Mouse (Mus musculus) cerebellum, postnatal 36 days (tissue): Measurements from ENCODE around the gene Sntb2.
"Not testable (repeated sequence)": the region's sequence is repeated elsewhere in the genome, so short reads cannot be mapped to it uniquely, and the experiment has no call there.

Source experiments
- DNase-seq, 2 experiments: peaks; one replicate each; pipeline ENCODE4 v3.0.0; 2021 to 2022; ENCODE audit warnings: mixed read lengths in 2 of 2

The Sntb2 gene

DNA sequence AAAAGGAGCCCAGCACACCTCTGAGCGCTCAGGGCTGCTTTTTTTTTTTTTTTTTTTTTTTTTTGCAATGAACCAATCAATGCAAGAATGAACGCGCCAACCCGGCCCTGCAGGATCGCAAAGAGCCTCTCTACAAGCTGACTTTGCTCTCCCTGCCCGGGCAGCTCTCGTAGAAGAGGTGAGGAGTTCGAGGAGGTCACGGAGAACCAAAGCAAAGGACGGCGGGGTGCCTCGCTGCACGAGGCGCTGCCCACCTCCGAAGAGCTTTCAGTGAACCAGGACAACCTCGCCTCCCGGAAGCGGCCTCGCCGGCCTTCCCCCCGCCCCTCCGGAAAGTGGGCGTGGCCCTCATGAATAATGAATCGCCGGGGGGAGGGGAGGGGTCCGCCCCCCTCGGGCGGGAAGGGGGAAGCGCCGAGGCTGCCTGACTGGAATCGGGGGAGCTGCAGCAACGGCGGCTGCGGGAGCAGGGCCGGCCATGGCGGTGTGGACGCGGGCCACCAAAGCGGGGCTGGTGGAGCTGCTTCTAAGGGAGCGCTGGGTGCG is at the start of gene Sntb2:
Gene Sntb2, plus strand, starts transcription at position 427 of the 546 bp plus-strand sequence.
- DNase-seq = peak; percentile 91 to 93

DNA sequence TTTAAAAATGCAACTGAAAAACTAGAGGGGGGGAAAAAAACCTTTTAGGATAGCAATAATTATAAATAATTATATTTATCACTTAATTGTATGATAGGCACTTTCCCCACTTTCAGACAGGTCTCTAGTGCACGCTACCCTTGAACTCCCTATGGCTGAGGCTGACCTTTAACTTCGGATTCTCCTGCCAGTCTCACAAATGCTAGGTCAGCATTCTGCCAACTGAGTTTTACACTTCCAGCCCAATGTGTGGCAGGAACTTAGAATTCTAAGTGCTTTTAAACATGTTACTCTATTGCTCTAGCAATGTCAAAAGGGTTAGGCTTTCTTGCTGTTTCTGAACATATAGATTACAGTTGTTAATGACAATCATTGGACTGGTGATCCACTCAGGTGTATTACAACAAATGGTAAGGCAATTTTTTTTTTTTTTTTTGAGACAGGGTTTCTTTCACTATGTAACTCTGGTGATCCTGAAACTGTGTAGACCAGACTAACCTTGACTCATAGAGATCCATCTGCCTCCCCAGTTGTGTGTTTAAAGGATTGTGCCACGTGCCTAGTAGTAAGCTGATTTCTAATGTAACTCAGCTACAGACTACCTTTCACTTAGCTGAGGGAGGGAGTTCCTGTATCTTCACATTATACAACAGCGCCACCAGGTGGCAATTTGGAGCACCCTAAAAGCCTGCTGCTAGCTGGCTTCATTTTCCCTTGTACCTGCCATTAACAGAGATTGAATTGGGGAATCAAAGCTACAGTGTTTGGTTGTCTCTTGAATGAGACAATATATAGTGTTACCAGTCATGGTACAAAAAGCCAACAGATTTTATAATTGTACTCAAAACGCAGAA is 48.0 kb upstream of the Sntb2 start:
- peak; percentile 79 to 84 for DNase-seq

DNA sequence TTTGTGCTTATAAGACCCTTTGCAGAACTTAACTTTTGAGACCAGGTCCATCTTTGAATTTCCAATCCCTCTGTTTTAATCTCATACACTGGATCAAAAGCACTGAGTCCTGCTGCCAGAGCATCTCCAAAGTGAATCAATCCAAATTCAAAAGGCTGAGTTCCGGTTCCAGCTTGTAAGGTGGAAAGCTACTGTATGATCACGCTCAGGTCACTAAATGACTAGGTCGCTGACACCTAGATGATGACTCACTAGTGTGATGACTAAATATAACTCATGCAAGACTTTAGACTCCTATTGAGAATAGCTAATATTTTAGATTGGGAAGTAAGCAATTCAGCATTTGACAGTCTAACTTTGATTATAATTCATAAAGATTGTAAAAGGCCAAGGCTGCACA is 46.7 kb upstream of the Sntb2 start:
- DNase-seq = no peak

DNA sequence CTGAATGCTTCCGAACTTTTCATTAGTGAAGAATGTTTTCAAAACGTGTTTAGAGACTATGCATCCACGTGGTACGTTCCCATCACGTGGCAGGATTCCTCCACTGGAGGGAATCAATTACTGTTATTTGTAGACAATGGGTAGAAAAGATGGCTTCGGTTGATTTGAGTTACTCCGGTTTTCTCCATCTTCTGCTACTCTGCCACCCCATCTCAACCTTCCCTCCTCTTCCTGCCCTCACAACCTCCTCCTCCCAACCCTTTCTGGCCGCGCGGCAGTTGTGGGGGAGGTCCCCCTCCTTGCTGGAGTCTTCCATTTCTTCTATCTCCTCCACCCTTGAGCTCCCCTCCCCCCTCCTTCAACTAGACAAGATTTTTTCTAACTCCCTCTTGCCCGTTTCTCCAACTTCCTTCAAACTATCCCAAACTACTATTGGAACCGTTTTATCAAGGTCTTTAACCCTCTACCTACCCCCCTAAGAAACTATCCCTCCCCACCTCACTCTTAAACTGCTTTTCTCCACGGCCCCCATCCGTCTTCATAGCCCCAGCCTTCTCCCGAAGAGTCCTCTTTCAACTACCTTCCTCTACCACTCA is 43.2 kb upstream of the Sntb2 start:
- no peak for DNase-seq

DNA sequence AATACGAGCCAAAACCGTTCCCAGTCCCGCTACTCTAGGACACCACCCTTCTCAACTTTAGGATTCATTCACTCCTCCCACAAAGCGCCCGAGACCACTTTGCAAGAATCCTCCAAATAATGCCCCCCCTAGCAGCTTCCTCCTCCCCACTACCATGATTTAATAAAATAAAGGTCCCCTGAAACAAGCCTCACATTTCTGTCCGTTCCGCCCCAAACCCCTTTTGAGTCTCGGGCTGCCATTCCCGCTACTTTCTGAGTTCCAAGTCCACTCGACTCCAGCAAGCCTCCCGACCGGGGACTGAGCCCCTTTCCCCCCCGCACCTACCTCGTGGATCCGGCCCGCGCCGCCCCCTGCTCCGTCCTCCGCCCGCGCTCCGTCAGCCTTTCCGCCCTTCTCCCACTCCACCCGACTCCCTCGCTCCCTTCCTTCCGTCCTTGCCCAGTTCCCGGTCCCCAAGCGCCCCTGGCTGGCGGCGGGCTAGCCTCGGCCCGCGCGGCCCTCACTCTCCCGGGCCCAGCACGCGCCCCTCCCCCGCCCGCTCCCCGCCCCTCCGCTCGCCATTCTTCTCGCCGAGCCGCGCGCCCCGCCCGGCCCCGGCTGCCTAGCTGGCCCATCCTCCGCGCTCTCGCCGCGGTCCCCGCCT is 42.6 kb upstream of the Sntb2 start:
- no peak for DNase-seq

DNA sequence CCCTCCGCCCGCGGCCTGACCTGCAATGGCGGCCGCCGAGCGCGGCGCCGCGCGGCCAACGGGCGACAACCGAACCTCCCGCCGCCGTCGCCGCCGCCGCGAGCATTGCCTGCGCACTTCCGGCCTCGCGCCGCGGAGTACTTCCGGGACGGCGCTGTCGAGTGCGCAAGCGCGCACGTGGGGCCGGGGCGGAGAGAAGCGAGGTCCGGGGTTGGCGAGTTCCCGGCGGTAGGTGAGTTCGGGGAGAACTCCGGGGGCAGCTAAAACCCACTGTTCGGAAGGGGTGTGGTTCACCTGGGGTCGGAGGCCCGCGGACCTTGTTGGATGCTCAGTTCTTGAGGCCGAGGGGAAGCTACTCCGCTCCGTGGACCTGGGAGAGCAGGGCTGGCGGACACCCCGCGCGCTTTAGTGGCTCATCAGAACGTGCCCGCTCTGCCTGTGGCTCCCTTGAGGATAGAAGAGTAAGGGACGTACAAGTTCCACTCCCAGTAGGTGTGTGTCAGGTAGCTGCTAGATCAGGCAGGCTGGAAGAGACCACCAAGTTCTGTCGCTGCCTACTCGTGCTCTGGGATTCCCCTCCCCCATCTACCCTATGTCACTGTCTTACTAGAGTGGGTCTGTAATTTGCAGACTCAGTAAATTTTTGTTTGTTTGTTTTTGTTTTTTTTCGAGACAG is 41.9 kb upstream of the Sntb2 start, which contains the start of gene Utp4:
Gene Utp4, plus strand, starts transcription at position 156 of the 676 bp plus-strand sequence.
- DNase-seq = peak; percentile 85 to 89

DNA sequence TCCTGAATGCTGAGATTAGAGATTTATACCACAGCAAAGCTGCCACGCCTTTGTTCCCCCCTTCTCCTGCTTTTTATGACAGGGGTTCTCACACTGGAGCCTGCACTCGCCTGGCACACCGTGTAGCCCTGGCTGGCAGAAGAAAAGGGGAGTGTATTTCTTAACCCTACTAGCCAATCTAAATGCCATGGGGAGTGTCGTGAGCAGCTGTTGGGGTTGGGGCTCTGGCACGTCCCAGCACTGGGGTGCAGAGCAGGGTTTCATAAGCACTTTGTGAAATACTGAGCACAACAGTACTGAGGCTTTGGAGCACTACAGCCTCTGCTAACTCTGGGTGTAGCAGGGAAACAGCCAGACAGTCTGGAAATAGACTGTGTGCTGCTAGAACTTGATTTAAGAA is 36.1 kb upstream of the Sntb2 start:
- no peak for DNase-seq

DNA sequence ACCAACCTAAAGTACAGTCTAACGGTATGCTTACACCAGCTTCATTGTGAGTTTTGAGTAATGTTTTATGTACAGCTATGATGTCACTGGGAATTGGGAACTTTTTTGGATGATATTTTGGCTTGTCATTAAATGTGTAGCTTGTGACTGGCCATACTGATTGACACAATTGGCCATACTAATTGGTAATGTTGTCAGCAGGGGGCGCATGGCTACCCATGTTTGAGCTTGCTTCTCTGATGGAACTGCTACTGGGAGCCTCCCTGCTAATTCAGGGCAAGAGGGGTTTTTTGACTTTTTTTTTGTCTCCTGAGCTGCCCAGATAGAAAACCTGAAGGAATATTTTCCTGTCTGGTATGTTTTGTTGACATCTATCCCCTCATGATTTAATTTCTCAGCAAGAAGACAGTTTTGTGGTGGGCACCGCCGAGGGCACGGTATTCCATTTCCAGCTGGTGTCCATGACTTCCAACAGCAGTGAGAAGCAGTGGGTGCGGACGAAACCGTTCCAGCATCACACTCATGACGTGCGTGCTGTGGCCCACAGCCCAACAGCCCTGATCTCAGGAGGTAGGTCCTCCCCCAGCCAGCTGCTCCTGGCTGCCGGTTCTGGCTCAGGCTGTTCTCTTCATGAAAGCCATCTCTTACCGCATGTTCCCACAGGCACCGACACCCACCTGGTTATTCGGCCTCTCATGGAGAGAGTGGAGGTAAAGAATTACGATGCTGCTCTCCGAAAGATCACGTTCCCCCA is 29.6 kb upstream of the Sntb2 start:
- DNase-seq = peak; percentile 45 to 55

DNA sequence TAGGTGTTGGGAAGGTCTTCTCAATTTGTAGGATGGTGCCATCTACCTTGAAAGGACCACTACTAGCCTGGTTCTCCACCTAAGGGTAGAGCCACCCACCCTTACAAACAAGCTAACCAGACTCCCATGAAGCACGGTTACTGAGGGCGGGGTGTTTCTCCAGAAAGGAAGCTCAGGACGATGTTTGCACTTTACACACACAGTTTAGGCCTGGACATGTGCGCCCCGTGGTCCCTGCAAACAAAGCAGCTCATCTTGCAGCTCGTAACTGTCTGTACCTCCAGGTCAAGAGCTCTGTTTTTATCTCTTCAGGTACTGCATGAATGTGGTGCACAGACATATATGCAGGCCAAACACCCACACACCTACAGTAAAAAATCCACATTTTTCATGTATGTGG is 28.9 kb upstream of the Sntb2 start:
- no peak for DNase-seq

DNA sequence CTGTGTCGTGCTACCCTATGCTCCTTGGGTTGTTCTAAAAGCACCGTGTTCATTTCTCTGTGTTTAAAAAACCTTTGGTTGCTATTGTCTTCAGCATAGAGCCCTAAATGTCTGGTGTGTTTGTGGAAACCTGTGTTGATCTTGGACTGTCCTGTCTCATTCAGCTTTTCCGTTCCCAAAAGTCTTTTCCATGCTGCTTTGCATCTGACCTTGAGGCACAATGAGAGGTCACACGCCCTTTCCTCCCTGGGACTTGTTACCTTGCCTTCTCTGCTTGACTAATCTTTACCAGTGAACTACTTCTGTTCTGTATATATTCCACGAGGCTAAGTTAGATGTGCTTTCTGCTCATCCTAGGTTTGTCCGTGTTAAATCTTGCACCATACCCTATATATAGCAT is 28.1 kb upstream of the Sntb2 start:
- no peak for DNase-seq

DNA sequence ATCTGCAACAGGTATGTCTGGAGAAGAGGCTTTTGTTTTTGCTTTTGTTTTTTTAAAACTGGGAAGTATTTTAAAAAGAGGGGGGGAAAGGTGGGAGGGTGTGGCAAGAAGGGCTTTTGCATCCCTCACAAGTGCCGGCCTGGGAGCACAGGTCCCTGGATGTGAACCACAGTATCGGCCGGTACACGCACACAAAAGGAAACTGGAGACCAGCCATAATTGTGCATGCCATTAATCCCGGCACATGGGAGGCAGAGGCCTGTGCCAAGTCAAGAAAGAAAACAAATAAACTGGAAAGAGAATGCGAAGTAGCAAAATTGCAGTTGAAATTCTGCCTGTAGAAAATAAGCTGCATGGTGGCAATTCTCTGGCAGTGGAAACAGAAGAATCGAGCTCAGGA is 27.3 kb upstream of the Sntb2 start:
- DNase-seq = no peak

DNA sequence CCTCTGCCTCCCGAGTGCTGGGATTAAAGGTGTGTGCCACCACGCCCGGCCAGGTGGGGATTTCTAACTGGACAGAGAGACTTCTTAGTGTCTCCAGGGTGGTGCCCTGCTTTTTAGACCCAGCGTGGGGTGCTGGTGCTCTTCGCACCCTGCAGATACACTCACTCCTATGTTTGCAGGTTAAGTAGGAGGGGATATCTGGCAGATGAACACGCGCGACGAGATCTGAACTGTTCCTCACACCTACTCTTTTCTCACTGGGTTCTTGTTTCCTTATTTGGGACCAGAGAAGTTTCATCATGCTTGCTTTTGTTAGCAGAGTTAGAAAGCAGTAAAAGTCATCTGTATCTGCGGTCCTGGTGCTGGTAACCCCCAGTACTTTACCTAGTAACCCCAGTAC is 21.9 kb upstream of the Sntb2 start:
- no peak for DNase-seq

DNA sequence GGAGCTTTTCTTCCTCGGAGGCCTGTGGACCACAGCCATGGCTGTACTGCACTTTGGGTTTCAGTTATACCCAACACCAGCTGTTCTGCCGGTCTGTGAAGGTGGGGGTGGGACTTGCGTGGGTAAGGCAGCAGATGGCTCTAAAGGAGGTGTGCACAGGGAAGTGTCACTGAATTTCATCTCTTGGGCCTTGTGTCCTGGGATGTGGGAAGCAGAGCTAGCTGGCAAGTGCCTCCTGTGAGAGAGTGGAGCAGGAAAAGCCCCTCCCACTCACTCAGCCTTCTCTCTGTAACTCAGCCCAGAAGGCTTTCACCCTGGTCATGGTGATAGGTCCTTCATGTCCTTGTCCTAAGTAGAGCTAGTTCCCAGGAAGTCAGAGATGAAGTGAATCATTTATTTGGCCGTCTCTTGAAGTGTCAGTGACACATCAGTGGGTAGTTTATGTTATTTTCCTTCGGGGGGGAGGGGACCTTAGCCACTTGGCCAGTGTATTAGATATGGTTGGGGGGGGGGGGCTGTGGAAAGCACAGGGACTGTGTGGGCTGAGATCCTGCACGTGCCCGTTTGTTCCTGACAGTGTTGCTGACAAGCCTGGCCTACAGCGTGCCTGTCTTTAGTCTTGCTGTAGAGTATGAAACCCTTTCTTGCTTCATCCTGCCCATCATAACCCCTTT is 15.7 kb upstream of the Sntb2 start:
- no peak for DNase-seq

DNA sequence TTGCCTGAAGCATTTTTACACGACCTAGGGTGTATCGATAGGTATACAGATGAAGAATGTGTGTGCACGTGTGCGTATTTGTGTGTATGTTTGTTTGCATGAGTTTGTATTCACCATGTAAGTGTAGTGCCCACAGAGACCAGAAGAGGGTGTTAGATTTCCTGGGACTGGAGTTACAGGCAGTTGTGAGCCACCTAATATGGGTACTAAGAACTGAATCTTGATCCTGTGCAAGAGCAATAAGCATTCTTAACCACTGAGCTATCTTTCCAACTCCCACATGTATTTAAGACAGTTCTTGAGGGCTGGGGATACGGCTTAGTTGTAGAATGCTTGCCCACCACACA is 15.2 kb upstream of the Sntb2 start:
- DNase-seq = no peak

DNA sequence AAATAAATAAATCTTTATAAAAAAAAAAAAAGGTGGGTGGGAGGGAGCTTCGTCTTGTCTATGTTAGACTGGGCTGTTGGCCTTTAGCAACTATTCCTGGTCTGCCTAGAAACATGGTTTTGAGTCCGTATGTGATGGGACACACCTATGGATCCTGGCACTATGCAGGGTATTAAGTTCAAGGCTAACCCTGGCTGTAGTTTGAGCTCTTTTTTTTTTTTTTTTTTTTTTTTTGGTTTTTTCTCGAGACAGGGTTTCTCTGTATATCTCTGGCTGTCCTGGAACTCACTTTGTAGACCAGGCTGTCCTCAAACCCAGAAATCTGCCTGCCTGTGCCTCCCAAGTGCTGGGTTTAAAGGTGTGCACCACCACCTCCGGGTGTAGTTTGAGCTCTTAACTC is 11.5 kb upstream of the Sntb2 start:
- DNase-seq = no peak

DNA sequence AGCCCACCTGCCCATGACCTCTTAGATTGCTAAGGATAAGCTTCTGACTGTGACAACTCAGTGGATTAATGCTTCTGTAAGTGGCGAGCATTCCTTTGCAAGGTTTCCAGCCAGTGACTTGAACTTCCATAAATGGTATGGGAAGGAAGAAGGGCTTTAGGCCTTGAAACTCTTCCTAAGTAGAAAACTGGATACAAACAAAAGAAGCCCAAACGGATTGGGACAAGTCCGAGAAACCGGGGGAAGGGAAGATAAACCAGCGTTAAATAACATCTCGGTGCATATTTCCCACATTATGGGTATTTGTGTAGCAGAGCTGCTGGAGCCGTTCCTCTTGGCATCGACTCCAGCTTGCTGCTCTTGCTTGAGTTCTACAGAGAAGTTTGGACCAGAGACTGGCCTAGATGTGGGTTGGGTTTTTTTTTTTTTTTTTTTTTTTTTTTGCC is 10.6 kb upstream of the Sntb2 start:
- no peak for DNase-seq

DNA sequence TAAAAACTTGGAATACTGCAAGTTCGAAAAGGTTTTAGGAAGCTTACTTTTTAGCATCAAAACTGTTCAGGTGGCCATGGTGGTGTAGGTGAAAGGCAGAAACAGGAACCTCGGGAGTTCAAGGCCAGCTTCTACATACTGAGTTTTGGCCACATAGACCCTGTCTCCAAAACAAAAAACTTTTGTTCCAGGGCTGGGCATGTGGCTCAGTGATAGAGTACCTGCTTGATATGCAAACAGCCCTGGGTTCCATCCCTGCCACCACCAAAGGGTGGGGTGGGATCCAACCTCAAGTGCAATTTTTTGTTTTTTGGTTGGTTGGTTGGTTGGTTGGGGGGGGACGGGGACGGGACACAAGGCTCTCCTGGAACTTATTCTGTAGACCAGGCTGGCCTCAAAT is 10.1 kb upstream of the Sntb2 start:
- DNase-seq = no peak

DNA sequence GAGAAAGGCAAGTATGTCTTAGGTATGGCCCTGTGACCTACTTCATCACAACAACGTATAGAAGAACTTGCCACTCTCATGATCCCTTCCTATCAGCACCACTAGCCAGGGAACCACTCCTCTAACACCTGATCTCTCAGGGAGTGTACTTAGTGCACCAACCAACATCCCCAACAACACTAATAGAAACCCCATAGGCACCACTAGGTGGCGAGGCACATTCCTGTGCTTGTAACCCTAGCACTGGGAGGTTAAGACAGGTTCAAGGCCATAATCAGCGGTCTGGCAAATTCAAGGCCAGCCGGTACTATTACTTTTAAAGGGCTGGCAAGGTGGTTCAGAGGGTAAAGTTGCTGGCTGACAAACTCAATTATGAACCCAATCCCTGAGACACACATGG is 8.3 kb upstream of the Sntb2 start:
- no peak for DNase-seq

DNA sequence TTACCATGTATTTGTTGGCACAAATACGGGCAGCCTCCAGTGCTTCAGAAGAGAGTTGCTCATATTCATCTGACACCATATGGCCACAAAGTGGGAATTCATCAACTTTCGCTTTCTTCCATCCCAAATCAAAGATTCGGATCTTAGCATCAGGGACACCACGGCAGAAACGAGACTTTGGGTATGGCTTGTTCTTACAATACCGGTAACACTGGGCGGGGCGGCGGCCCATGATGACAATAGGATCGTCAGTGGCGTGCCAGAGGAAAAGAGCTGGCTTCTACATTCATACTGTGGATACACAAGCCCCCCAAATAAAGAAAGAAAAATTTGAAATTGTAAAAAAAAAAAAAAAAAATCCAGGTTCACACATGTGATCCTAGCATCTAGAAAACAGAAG is 7.4 kb upstream of the Sntb2 start:
- not testable (repeated sequence) for DNase-seq

DNA sequence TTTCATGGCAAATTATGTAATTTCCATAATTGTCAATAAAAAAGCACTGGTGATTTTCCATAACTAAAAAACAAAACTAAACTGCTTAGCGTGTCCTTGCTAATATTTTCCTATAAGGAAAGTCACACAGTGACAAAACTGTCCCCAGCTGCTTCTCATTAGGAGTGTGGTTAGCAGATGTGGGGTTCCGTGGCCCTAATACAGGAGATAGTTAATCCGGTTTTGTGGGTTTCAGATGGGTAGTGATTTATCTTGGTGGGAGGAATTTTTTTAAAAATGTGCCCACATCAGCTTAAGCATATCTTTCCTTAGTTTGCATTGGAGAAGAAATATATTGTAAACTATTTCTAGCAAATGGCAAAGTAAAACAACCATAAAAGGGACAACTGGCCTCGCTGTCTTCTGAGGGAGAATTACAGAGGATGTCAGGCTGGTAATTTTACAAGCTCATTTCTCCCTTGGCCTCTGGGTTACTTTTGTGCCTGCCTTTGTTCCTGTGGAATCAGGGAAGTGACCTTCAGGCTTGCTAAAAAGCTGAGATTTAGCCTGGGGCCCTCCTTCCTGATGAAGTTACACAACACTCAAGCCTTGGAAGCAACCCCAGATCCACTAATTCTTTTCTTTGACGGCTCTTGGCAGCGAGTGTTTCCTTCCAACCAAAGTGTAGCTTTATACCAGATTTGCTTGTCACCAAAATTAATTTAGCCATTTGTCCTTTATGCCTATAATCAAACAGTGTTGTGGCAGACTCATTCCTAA is 6.2 kb upstream of the Sntb2 start:
- no peak for DNase-seq

DNA sequence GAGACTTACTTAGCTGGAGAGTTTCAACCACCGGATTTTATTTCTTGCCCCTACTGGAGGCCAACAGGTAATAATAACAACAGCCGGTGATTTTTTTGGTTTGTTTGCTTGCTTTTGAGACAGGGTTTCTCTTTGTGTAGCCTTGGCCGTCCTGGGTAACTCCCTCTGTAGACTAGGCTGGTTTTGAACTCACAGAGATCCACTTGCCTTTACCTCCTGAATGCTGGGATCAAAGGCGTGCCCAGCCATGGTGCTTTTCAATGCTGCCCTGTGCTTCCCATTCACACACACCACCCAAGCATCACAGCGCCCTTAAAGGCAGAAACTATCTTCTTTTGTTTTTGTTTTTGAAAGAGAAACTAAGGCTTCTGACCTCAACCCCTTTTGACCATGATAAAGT is 5.6 kb upstream of the Sntb2 start:
- DNase-seq = no peak
